Mouse (Mus musculus) G1E (cell line): ENCODE results near the gene Cox10.
"Not testable (repeated sequence)": the region's sequence is repeated elsewhere in the genome, so short reads cannot be mapped to it uniquely, and the experiment has no call there.

ENCODE experiments used
- CTCF ChIP-seq: IDR thresholded peaks from 2 replicates; pipeline ENCODE4 v1.5.1; 2012; ENCODE audit warnings: low read depth, low read length, inconsistent platforms, mixed read lengths
- GATA1 ChIP-seq: IDR thresholded peaks from 2 replicates; pipeline ENCODE4 v1.6.1; 2012; ENCODE audit warnings: borderline replicate concordance, low read length, inconsistent platforms, mixed read lengths

DNA sequence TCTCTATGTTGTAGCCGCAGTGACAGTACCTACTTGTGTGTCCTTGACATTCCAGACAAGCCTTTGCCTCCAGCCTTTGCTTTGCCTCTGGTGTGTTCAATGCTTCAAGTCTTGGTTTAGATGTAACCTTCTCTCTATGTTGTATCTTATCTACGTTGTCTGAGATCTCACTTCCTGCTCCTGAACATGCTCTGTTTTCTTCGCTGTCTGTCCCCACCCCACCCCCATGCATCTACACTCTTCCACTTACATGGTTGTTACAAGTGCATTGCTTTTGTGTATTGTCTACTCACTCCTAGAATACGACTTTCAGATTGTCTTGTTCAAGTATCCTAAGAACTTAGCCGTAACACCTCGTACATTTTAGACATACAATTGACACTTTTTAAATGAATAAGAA is 43.9 kb upstream of the Cox10 start:
- TF ChIP-seq CTCF, GATA1: not testable (repeated sequence)
